Mouse (Mus musculus) kidney, adult 2 months (tissue): ENCODE results near the gene Ttc23l.
A peak's percentile ranks its signal among the peaks of the same experiment; 100 is the strongest.

ENCODE experiments used
- CTCF ChIP-seq: fragments of 200-500 bp; conservative IDR thresholded peaks from 2 replicates; pipeline ENCODE4 v1.5.1; 2011; ENCODE audit warnings: low read depth, mild to moderate bottlenecking, control low read depth, low read length, moderate library complexity, mixed read lengths; ENCODE audit not compliant: insufficient read depth, insufficient read length
- POLR2A ChIP-seq: fragments of 200-500 bp; IDR thresholded peaks from one replicate; pipeline ENCODE4 v1.6.1; 2011; ENCODE audit warnings: low read depth, low read length, control low read depth

- no peak for TF ChIP-seq CTCF
- TF ChIP-seq POLR2A, result peak; percentile 20
Observed at GRCm38 (mm10) chr15:10485484-10486364, 72.7 kb downstream of the Ttc23l start, which contains the start of the genes Brix1 and Rad1.
